Mouse (Mus musculus) heart, adult 9 months (tissue): ENCODE measurements around the gene Tspan9.

Experiments used
- DNase-seq, 2 experiments: peaks; one replicate each; pipeline ENCODE4 v3.0.0; 2022; ENCODE audit warnings: low spot score in 2 of 2

Gene Tspan9

DNA sequence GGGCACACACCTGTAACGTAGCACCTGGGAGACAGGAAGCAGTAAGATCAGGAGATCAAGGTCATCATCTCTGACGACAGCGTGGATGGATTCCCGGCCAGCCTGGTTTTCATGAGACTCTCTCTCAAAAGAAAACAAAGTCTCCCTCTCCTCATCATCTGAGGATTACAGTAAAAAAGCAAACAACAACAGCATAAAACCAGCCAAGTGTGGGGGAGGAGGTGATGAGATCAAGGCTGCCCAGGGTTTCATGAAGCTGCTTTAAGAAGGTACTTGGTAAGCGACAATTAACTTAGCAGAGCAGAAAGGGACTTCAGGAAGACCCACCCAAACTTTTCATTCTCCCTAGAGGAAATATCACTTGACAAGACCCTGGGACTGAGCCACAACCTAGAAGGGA is 39.5 kb downstream of the Tspan9 start:
- DNase-seq = peak in 1 of 2 experiments; percentile 51

DNA sequence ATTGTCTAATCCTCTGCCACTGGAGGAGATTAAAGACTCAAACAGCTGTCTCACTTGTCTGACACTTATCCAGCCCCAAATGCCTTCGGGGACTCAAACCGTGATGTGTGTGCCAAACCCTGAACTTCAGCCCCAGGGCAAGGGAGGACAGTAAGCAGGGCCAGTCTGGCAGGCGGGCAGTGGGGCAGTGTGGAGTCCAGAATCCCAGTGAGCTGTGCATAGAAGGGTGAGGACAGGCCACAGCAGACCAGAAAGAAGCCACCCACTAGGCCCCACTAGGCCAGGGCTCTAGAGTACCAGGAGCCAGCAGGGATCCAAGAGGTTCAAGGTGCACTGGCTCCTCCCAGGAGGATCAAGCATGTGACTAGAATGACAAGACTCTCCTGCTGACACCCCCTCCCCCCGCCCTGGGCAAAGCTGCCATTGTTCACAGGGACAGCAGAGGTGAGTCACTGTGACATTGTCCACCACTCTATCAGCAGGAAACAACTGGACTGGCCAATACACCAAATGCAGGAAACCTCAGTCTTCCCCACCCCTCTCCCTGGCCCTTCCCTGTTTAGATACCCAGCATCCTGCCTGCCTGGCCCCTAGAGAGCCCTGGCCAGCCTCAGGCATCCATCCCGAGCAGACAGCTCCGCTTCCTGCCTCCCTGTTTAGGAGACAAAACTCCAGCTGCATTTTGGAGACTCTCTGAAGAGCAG is 40.9 kb downstream of the Tspan9 start:
- peak; percentile 80 to 91 for DNase-seq

- no peak for DNase-seq
These were observed 43.5 kb downstream of the Tspan9 start for GRCm38 (mm10) chr6:128099871-128100270.

- no peak for DNase-seq
These were observed 44.2 kb downstream of the Tspan9 start for GRCm38 (mm10) chr6:128099190-128099589.

DNA sequence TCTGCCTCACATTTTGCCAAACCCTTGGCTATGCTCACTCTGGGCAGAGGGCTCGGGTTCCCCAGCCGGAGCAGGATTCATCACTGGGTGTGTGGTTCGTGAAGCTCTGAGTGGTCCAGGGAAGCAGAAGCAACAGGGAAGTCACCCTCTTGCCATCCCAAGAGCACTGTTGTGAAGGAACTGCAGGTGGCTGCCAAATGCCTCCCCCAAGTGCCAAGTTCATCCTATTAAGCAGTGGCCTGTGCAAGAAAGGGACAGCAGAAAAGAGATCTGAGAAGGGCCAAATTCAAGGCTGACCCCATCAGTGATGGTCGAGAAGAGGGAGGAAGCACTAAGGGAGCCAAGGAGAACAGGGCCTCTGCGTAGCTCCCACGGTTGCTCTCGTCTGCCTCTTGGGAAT is 46.9 kb downstream of the Tspan9 start:
- DNase-seq = no peak

DNA sequence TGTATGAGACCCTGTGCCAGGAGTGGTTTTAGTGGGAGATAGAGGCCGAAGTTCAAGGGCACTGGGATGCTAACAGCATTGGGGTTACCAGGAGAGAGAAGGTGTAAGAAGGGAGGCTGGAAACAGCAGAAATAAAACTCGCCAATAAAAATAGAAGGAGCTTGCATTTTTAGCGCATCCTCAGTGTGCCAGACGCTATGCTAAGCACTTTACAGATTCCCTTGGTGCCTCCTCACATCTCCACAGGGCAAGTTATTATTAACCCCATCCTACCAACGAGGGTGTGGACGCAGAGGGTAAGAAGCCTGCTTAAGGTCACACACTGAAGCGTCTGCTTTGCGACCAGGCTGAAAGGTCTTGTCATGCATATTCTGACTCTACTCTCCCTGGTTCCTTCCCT is 47.5 kb downstream of the Tspan9 start:
- no peak for DNase-seq

GRCm38 (mm10) chr6:128095131-128095530 is 48.3 kb downstream of the Tspan9 start:
- DNase-seq = no peak

- no peak for DNase-seq
These were observed 49.4 kb downstream of the Tspan9 start for GRCm38 (mm10) chr6:128093856-128094628.

DNA sequence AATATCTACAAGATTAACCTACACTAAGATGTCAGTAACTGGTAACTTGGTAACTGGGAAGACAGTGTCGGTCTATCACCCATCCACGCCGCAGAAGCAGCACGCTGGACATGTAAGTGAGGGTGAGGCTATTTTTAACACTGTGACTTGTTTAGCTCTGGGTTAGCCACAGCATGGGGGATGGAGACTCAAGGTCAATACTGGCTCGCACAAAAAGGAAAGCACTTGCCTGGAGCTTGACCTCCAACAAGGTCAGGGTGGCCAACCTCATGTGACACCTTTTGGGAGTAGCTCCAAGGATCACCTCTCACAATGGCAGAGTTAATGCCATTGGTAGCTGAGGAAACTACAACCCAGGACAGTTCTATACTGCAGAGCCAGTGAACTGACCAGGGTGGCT is 50.8 kb downstream of the Tspan9 start:
- peak; percentile 65 to 67 for DNase-seq

GRCm38 (mm10) chr6:128091833-128092166 is 51.6 kb downstream of the Tspan9 start:
- no peak for DNase-seq

DNA sequence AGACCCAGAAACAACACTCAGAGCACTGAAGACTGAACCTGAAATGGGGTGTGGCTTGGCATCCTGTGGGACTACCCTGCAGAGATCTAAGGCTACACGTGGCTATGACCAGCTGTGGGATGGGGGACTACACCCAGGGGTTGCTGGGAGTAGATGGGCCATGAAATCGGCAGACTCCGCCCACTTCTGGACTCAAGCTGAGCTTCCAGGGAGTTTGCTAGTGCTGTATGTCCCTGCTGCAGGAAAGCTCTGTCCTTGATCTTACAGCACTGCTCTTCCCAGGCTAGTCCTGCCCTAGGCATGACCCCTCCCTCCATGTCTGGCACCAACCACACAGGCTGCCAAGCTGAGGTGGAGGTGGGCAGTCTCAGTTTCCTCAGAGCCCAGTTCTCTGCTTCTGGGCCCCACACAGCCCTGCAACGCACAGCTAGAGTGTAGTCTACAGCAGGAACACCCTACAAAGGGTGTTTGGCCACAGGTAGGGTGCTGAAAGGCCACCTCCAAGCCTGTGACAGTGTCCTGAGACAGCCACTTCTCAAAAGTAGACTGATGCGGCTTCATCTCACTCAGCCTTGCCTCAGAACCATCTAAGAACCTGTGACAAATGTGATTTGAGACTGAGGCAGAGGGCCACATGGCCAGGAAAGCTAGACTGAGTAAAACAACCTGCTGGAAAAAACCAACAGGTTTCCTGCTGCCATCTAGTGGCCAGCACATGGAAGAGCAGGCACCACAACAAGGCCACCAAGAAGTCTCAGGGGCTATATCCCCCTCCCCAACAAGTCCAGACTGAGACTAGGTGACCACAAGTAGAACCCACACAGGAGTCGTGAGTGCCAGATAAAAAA is 52.2 kb downstream of the Tspan9 start:
- peak; percentile 44 to 61 for DNase-seq

- DNase-seq = peak; percentile 83 to 87
These were observed 53.4 kb downstream of the Tspan9 start for GRCm38 (mm10) chr6:128089770-128090702.

GRCm38 (mm10) chr6:128088746-128089523 is 54.5 kb downstream of the Tspan9 start:
- peak in 1 of 2 experiments; percentile 28 for DNase-seq

- no peak for DNase-seq
These were observed 57.8 kb downstream of the Tspan9 start for GRCm38 (mm10) chr6:128085488-128086066.

GRCm38 (mm10) chr6:128083305-128083704 is 60.1 kb downstream of the Tspan9 start:
- DNase-seq = no peak

DNA sequence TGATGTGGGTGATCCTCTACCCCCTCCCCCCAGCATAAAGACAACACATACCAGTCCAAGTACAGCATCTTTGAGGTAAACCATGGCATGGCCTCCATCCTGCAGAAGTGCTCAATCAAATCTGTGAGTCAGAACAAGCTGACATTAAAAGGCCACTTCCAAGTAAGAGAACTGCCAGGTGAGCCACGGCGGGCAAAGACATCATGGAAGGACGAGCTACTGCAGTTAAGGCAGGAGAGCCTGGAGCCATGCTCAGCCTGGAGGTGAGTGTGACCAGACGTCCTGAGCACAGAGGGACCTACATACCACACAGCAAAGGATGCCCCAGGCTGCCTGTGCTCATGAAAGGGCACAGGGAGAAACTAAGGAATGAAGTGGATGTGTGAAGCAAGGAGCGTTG is 61.6 kb downstream of the Tspan9 start:
- no peak for DNase-seq

DNA sequence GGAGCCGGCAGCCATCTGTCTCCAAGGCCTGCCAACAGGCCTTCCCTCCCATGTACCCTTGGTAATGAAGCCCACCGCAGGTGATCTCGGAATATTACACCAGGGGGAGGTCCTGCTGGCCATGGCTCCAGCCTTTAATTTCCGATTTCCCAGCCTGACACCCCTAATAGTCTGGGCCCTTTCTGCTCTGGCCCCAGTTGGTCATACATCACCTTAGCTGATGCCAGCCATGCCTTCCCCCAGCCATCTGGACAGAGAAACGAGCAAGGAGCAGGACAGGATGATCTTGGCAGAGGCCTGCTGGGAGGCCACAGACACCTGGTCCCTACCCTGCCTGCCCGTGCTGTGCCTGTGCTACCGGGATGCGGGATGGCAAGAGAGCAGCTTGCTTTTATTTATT is 62.1 kb downstream of the Tspan9 start:
- no peak for DNase-seq

- no peak for DNase-seq
These were observed 63.7 kb downstream of the Tspan9 start for GRCm38 (mm10) chr6:128079576-128080224.

- no peak for DNase-seq
These were observed 64.9 kb downstream of the Tspan9 start for GRCm38 (mm10) chr6:128078508-128078907.
